Mouse (Mus musculus) myocyte (in vitro differentiated cells): Measurements from ENCODE around the gene Scd2.

Experiments used
- CEBPB ChIP-seq: IDR thresholded peaks from 2 replicates; pipeline ENCODE4 v1.6.1; 2011; ENCODE audit warnings: mild to moderate bottlenecking, moderate library complexity; ENCODE audit not compliant: poor library complexity, insufficient read depth, severe bottlenecking
- E2F4 ChIP-seq: IDR thresholded peaks from one replicate; pipeline ENCODE4 v1.6.1; 2011; ENCODE audit warnings: mild to moderate bottlenecking, control low read depth, moderate library complexity; ENCODE audit not compliant: insufficient read depth
- MAX ChIP-seq: IDR thresholded peaks from one replicate; pipeline ENCODE4 v1.6.1; 2011; ENCODE audit warnings: low read depth, mild to moderate bottlenecking, control low read depth
- MYOD1 ChIP-seq, 3 experiments: IDR thresholded peaks; one replicate each; pipeline ENCODE4 v1.6.1; 2011; ENCODE audit warnings: control low read depth in 2 of 3, low read depth in 2 of 3, mild to moderate bottlenecking in 2 of 3, moderate library complexity in 1 of 3; ENCODE audit not compliant: insufficient read length in 2 of 3, control insufficient read depth in 1 of 3
- MYOG ChIP-seq, 3 experiments: IDR thresholded peaks; one replicate each; pipeline ENCODE4 v1.6.1; 2011; ENCODE audit warnings: control low read depth in 2 of 3, low read depth in 2 of 3, mild to moderate bottlenecking in 2 of 3; ENCODE audit not compliant: insufficient read length in 2 of 3, control insufficient read depth in 1 of 3, insufficient read depth in 1 of 3
- POLR2A ChIP-seq: IDR thresholded peaks from one replicate; pipeline ENCODE4 v1.6.1; 2011; ENCODE audit warnings: low read depth, mild to moderate bottlenecking, control low read depth, moderate library complexity; ENCODE audit not compliant: insufficient read length
- POLR2AphosphoS2 ChIP-seq: IDR thresholded peaks from one replicate; pipeline ENCODE4 v1.6.1; 2011; ENCODE audit warnings: low read depth, control low read depth; ENCODE audit not compliant: insufficient read length
- REST ChIP-seq: IDR thresholded peaks from one replicate; pipeline ENCODE4 v1.6.1; 2011; ENCODE audit warnings: mild to moderate bottlenecking, control low read depth, moderate library complexity; ENCODE audit not compliant: insufficient read depth, insufficient read length
- SRF ChIP-seq: IDR thresholded peaks from one replicate; pipeline ENCODE4 v1.6.1; 2011; ENCODE audit warnings: low read depth; ENCODE audit not compliant: control insufficient read depth, insufficient read length
- TCF12 ChIP-seq: IDR thresholded peaks from one replicate; pipeline ENCODE4 v1.6.1; 2011; ENCODE audit warnings: mild to moderate bottlenecking, control low read depth; ENCODE audit not compliant: poor library complexity, insufficient read depth, severe bottlenecking
- USF1 ChIP-seq: IDR thresholded peaks from one replicate; pipeline ENCODE4 v1.6.1; 2011; ENCODE audit warnings: low read depth, mild to moderate bottlenecking, control low read depth, moderate library complexity

- TF ChIP-seq POLR2A (no peak), MYOD1 (IDR thresholded peaks at IDR 0.05; ENCODE audit: control insufficient read depth in 1 of 3, insufficient read length in 2 of 3, low read depth in 2 of 3) (peak in 2 of 3 experiments; percentile 9 to 26), POLR2AphosphoS2 (no peak), E2F4 (no peak), CEBPB (peak; percentile 26; the same call in 1 of the 2 replicates), USF1 (no peak), SRF (no peak), MAX (no peak), REST (no peak), TCF12 (peak; percentile 39), MYOG (IDR thresholded peaks at IDR 0.05; ENCODE audit: control insufficient read depth in 1 of 3, insufficient read depth in 1 of 3, insufficient read length in 2 of 3, low read depth in 2 of 3) (peak in 2 of 3 experiments; percentile 4 to 33)
These were observed 18.1 kb upstream of the Scd2 start for GRCm38 (mm10) chr19:44275418-44275817.
